Mouse (Mus musculus) stomach, postnatal 0 days (tissue): ENCODE results near the gene Fbrsl1.

ENCODE experiments used
- CTCF ChIP-seq: IDR thresholded peaks from 2 replicates; pipeline ENCODE4 v1.5.1; 2016; ENCODE audit warnings: antibody characterized with exemption, low read depth, mild to moderate bottlenecking, moderate library complexity
- EP300 ChIP-seq: optimal IDR thresholded peaks from 2 replicates; pipeline ENCODE3; 2016; ENCODE audit warnings: antibody characterized with exemption

GRCm38 (mm10) chr5:110495051-110495450 lies 46.7 kb upstream of the Fbrsl1 start:
- TF ChIP-seq CTCF (no peak), EP300 (no peak)
